Mouse (Mus musculus) hindbrain, embryonic 11.5 days (tissue): ENCODE measurements around the gene Lpin2. TPM values are rescaled to one million over a fixed set of nuclear protein-coding genes. Genes with fewer than 3 reads are reported as not detected.

Experiments
- ATAC-seq: fragments of 200-750 bp; cut with Nextera tagmentation; 2 replicates; pipeline ENCODE4 v1.8.0; 2017; ENCODE audit warnings: mild to moderate bottlenecking, moderate TSS enrichment, moderate library complexity; ENCODE audit not compliant: low FRiP score
- DNase-seq: peaks from one replicate; pipeline ENCODE4 v3.0.0-alpha.2; 2015; ENCODE audit warnings: low spot score
- H3K27ac ChIP-seq: fragments of 300-500 bp; sonication (generic); 2 replicates; pipeline ENCODE4 v1.5.1; 2014; ENCODE audit warnings: mild to moderate bottlenecking, low read depth, low read length
- H3K27me3 ChIP-seq: fragments of 300-500 bp; sonication (generic); 2 replicates; pipeline ENCODE4 v1.6.1; 2014; ENCODE audit warnings: mild to moderate bottlenecking, low read length, moderate library complexity, mixed read lengths; ENCODE audit not compliant: control insufficient read depth, insufficient read depth
- H3K36me3 ChIP-seq: fragments of 300-500 bp; sonication (generic); 2 replicates; pipeline ENCODE4 v1.6.1; 2014; ENCODE audit warnings: mild to moderate bottlenecking, low read length, moderate library complexity, mixed read lengths; ENCODE audit not compliant: control insufficient read depth, insufficient read depth
- H3K4me1 ChIP-seq: fragments of 300-500 bp; sonication (generic); replicated peaks from 2 replicates; pipeline ENCODE4 v1.6.1; 2014; ENCODE audit warnings: low read length, mixed read lengths; ENCODE audit not compliant: control insufficient read depth, insufficient read depth
- H3K4me2 ChIP-seq: fragments of 300-500 bp; sonication (generic); replicated peaks from 2 replicates; pipeline ENCODE4 v1.6.1; 2014; ENCODE audit warnings: mild to moderate bottlenecking, low read depth, low read length
- H3K4me3 ChIP-seq: fragments of 300-500 bp; sonication (generic); 2 replicates; pipeline ENCODE4 v1.5.1; 2014; ENCODE audit warnings: low read depth, low read length
- H3K9ac ChIP-seq: fragments of 300-500 bp; sonication (generic); 2 replicates; pipeline ENCODE4 v1.6.1; 2014; ENCODE audit warnings: low read depth, low read length
- H3K9me3 ChIP-seq: fragments of 300-500 bp; sonication (generic); 2 replicates; pipeline ENCODE4 v1.6.1; 2016; ENCODE audit warnings: low read length; ENCODE audit not compliant: control insufficient read depth
- WGBS: fragments of 180-500 bp; shearing (Covaris S2); extraction: QIAGEN DNeasy Blood & Tissue Kit; methylation state at CpG from one replicate; pipeline ENCODE4 v1.1.7; 2014; 5-methylcytosine and 5-hydroxymethylcytosine counted together
- polyA plus RNA-seq: library from polyadenylated mRNA; unstranded; fragments of >200 nt; fragmentation: Nextera tagmentation; extraction: Ambion mirVana; gene quantifications from 2 replicates; pipeline ENCODE4 v1.2.1, GENCODE M21; 2014

Gene Lpin2
- polyA plus RNA-seq, 1 experiment from 2014 or later = 39.4 TPM

DNA sequence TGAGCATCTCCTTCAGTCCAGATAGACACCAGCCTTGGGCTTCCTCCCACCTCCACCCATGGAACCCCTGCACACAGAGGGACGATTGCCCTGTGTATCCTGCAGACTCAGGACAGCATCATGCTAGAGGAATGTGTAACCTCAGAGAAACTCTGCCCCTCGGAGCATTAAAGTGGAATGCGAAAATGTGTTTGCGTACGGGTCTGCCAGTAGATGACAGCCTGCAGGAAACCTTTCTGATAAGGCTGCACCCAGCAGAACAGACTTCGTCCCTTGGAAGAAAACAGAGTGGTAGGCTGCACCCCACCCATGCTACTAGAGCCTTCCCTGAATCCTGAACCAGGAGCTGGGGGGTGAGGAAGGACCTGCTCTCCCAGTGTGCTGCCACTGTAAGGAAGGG is 102.5 kb downstream of the Lpin2 start:
- Histone ChIP-seq H3K27me3 (no peaks in the 10 kb centered on the region), H3K27ac (no peak overlapping the region), H3K4me1 (no peaks in the 10 kb centered on the region), H3K4me2 (no peak overlapping the region), H3K9me3 (no peaks in the 10 kb centered on the region), H3K36me3 (no peaks in the 10 kb centered on the region), H3K9ac (no peak overlapping the region), H3K4me3 (no peak overlapping the region)
- WGBS = 79% methylated on average over 6 of the region's 6 CpGs
- DNase-seq (no peak), ATAC-seq (no peak)

DNA sequence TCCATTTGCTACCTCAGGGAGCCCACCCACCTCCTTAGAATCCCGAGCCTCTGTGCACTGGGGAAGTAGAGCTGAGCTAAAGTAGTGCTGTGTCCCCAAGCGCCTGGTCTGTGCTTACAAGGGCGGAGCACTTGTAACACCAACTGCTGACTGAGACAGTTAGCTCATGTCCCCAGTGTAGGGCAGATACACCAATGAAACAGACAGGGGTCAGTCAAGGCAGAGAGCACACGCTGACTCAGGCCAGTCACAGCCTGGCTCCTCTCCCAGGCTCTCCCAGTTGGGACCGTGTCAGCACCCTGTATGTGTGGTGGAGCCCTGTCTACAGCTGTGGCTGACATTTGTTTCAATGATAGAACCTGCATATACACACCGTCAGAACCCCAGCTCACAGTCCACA is 103.6 kb downstream of the Lpin2 start:
- no peaks in the 10 kb centered on the region for H3K36me3 ChIP-seq
- no peak overlapping the region for H3K4me2 ChIP-seq
- H3K27me3 ChIP-seq = no peaks in the 10 kb centered on the region
- no peaks in the 10 kb centered on the region for H3K9me3 ChIP-seq
- no peak overlapping the region for H3K4me3 ChIP-seq
- no peaks in the 10 kb centered on the region for H3K4me1 ChIP-seq
- no peak for DNase-seq
- ATAC-seq = no peak
- 76% methylated on average over 6 of the region's 6 CpGs for WGBS
- no peak overlapping the region for H3K27ac ChIP-seq
- no peak overlapping the region for H3K9ac ChIP-seq

DNA sequence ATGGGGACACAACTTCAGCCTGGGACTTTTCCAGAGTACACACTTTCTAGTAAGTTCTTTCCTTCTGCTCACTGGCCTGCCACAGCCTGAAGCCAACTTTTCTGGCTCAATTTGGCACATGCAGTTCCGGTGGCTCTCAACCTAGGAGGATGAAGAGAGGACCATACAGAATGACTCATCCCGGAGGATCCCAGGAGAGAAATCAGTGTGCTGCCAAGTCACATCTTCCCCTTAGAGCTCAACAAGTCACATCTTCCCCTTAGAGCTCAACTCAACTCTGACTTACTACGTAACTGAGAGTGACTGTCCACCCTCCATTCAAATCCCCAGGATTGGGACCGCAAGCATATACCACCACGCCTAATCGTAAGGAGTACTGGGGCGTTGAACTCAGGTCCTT is 105.2 kb downstream of the Lpin2 start:
- no peaks in the 10 kb centered on the region for H3K36me3 ChIP-seq
- H3K27me3 ChIP-seq = no peaks in the 10 kb centered on the region
- H3K27ac ChIP-seq = no peak overlapping the region
- DNase-seq = no peak
- H3K9me3 ChIP-seq = no peaks in the 10 kb centered on the region
- no peak overlapping the region for H3K4me3 ChIP-seq
- WGBS = 94% methylated on average over 7 of the region's 7 CpGs
- H3K9ac ChIP-seq = no peak overlapping the region
- ATAC-seq = no peak
- no peaks in the 10 kb centered on the region for H3K4me1 ChIP-seq
- no peak overlapping the region for H3K4me2 ChIP-seq

DNA sequence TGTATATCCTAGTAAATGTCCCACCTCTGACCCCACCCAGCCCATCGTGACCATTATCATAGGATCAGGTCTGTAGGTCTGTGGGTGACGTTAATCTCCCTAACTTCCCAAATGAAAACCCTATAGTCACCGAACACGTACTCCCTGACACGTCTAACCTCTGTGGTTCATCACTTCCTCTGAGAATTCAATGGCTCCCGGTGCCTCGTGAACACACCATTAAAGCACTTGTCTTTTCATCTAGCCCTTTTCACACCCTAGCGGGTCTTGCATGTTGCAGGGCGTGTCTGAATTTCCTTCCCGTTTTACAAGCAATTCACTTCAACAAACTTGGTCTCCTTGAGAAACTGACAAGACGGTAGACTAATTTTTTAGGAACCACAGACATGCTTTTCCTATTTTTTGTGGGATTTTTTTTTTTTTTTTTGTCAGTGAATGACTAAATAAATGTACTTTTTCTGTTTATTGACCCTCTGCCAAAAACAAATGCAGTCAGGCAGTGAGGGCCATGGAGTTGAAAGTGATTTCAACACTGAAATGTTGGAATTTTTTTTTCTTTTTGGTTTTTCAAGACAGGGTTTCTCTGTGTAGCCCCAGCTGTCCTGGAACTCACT is 105.9 kb downstream of the Lpin2 start:
- WGBS = 89% methylated on average over 11 of the region's 11 CpGs
- no peak overlapping the region for H3K27ac ChIP-seq
- ATAC-seq (no peak), DNase-seq (no peak)
- H3K9me3 ChIP-seq = no peaks in the 10 kb centered on the region
- no peak overlapping the region for H3K4me2 ChIP-seq
- no peaks in the 10 kb centered on the region for H3K36me3 ChIP-seq
- H3K27me3 ChIP-seq = no peaks in the 10 kb centered on the region
- no peak overlapping the region for H3K9ac ChIP-seq
- no peaks in the 10 kb centered on the region for H3K4me1 ChIP-seq
- H3K4me3 ChIP-seq = no peak overlapping the region

DNA sequence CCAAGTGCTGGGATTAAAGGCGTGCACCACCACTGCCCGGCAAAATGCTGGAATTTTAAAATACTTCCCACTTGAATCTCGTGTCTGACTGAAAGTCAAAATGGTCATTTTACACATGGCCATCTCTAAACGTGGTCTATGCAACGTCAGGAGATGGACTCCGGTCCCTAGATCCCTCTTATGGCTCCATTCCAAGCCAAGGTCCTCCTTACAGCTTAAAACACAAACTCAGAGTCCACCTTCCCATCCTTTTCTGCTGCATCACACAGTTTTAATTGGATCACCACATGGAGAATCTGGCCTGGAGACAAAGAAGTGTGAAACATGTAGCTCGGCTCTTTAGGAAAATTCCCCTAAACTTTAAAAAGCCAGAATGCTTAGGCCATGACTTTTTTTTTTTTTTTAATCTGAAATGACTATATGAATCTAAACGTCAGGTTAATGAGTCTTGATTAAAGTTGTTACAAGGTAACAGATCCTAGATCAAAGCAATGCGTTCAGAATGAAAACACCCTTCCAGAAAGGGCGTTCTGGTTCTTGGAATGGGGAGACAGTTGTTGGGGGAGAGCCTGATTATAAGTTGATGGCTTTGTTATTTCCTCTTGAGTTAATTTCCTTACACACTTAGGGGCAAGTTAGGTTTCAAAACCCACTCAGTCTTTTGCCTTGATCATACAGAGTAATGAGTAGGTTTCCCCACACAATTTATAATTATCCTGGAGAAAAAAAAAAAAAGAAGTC is 106.6 kb downstream of the Lpin2 start:
- no peaks in the 10 kb centered on the region for H3K4me1 ChIP-seq
- no peak overlapping the region for H3K27ac ChIP-seq
- H3K9ac ChIP-seq = no peak overlapping the region
- no peaks in the 10 kb centered on the region for H3K9me3 ChIP-seq
- H3K4me2 ChIP-seq = no peak overlapping the region
- no peak overlapping the region for H3K4me3 ChIP-seq
- ATAC-seq (no peak), DNase-seq (no peak)
- WGBS = 94% methylated on average over 10 of the region's 10 CpGs
- no peaks in the 10 kb centered on the region for H3K36me3 ChIP-seq
- no peaks in the 10 kb centered on the region for H3K27me3 ChIP-seq

DNA sequence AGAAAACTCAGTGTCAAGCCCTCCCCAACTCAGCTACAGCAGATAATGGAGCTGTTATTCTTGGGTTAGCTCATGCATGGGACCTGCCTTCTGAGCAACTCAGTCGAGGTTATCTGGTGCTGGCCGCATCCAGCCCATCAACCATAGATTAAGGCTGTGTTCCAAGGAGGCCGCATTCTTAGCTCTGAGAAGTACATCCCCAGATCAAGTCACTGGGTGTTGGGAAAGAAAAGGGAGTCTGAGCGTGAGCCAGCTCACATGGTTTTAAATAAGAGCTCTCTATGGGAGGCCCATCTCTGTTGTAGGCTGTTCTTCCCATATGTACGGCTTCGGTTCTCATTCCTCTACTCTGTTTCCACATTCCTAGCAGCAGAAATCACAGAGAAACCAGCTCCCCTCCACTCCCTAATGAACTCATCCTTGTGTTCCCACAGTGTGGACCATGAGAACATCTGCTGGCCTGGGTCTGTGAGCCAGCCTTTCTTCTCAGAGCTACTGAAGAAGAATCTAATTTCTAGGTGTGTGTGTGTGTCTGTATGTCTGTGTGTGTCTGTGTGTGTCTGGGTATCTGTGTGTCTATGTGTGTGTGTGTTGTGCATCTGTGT is 107.3 kb downstream of the Lpin2 start:
- ATAC-seq (no peak), DNase-seq (no peak)
- H3K9me3 ChIP-seq = no peaks in the 10 kb centered on the region
- H3K9ac ChIP-seq = no peak overlapping the region
- H3K4me2 ChIP-seq = no peak overlapping the region
- no peaks in the 10 kb centered on the region for H3K27me3 ChIP-seq
- H3K4me1 ChIP-seq = no peaks in the 10 kb centered on the region
- WGBS = 89% methylated on average over 6 of the region's 6 CpGs
- H3K4me3 ChIP-seq = no peak overlapping the region
- no peak overlapping the region for H3K27ac ChIP-seq
- H3K36me3 ChIP-seq = no peaks in the 10 kb centered on the region

DNA sequence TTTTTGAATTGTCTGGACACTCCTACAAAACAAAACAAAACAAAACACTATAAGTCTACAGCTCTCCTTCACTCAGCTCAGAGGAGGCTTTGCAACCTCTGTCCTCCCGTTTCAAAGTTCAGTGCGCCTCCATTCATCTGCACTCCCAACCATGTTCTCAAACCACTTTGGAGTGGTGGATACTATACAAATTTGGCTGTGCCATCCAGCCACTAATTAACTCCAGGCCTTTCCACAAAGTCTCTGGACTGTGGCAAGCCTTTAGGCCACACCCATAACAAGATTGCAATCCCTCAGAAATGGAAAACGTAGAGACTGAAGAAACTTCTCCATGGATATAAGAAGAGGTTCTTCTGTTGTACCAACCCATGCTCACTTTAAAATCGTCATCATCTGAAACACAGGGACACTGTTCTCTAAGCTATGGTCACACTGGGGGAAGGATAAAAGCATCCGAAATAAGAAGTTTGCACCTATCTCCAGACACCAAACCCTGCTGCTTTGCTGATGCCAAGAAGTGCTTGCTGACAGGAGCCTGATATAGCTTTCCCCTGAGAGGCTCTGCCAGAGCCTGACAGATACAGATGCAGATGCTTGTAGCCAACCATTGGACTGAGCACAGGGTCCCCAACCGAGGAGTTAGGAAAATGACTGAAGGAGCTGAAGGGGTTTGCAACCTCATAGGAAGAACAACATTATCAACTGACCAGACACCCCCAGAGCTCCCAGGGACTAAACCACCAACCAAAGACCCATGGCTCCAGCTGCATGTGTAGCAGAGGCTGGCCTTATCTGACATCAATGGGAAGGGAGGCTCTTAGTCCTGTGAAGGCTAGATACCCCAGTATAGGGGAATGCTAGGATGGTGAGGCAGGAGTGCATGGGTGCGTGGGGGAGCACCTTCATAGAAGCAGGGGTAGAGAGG is 108.4 kb downstream of the Lpin2 start:
- WGBS = 82% methylated on average over 7 of the region's 7 CpGs

DNA sequence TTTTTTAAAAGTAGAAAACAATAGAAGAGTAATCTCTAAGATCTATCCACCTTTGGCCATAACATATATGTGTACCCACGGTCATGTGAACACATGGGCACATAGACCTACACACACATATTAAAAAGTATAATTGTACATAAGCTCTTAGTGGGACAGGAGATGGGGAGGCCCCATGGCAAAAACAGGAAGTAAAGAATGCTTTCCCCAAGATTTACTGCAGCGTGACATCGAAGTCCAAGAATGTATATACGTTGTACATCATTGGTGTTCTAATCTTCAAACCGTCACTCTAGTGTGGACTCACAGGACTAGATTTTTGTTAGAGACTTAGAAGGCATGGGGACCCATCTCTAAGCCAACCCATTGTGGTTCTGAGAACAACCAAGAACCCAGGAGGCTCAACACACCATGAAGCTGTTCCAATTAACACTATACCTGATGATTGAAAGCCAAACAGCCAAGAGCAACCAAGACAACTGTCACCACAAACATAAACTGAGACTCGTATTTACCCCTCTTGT is 109.6 kb downstream of the Lpin2 start:
- no peak overlapping the region for H3K4me2 ChIP-seq
- H3K27me3 ChIP-seq = no peaks in the 10 kb centered on the region
- no peak overlapping the region for H3K9ac ChIP-seq
- H3K4me1 ChIP-seq = no peaks in the 10 kb centered on the region
- DNase-seq (no peak), ATAC-seq (no peak)
- WGBS = 97% methylated on average over 6 of the region's 6 CpGs
- no peak overlapping the region for H3K27ac ChIP-seq
- no peaks in the 10 kb centered on the region for H3K36me3 ChIP-seq
- H3K4me3 ChIP-seq = no peak overlapping the region
- no peaks in the 10 kb centered on the region for H3K9me3 ChIP-seq

More for the DNA sequence above, 108.4 kb downstream of the Lpin2 start:
- Histone ChIP-seq H3K4me1 (no peaks in the 10 kb centered on the region), H3K9me3 (no peaks in the 10 kb centered on the region), H3K36me3 (no peaks in the 10 kb centered on the region), H3K4me2 (no peak overlapping the region), H3K9ac (no peak overlapping the region), H3K27ac (no peak overlapping the region), H3K4me3 (no peak overlapping the region), H3K27me3 (no peaks in the 10 kb centered on the region)
- no peak for ATAC-seq
- no peak for DNase-seq
